13 mouse cellular contexts compared by ENCODE assay signal in genomic region chr1:62550546-62550945, GRCm38 (mm10).
"Had no signal": no experiment of that assay in that cellular context is flagged by ENCODE, and none has a peak within 500 bp of the region (broad histone marks: within the 10 kb centered on the region; RNA-seq: fewer than 3 reads in every experiment).

No protein-coding gene starts in this region.

- H3K4me2 ChIP-seq: kidney, embryonic 15.5 days; liver, embryonic 13.5 days; lung, embryonic 15.5 days; midbrain, embryonic 12.5 days; neural tube, embryonic 12.5 days had no signal

- ATAC-seq: liver, postnatal 0 days had no signal

- H3K4me1 ChIP-seq: kidney, embryonic 15.5 days; liver, embryonic 13.5 days; midbrain, embryonic 12.5 days; neural tube, embryonic 12.5 days had no signal

- H3K27ac ChIP-seq: kidney, embryonic 15.5 days; liver, embryonic 13.5 days; lung, embryonic 15.5 days; midbrain, embryonic 12.5 days; neural tube, embryonic 12.5 days had no signal

- H3K36me3 ChIP-seq: kidney, embryonic 15.5 days; liver, embryonic 13.5 days; lung, embryonic 15.5 days; midbrain, embryonic 12.5 days; neural tube, embryonic 12.5 days had no signal

- DNase-seq: kidney, adult 18-20 months; kidney, postnatal 36 days; left cerebral cortex, postnatal 4 days; liver; liver, embryonic 13.5 days; liver, postnatal 0 days; lung, postnatal 14 days; spleen, adult 18-20 months; thymus, postnatal 4 days had no signal

- H3K9ac ChIP-seq: kidney, embryonic 15.5 days; liver, embryonic 13.5 days; liver, postnatal 0 days; lung, embryonic 15.5 days; midbrain, embryonic 12.5 days; neural tube, embryonic 12.5 days had no signal

- H3K9me3 ChIP-seq: kidney, embryonic 15.5 days; liver, embryonic 13.5 days; lung, embryonic 15.5 days; midbrain, embryonic 12.5 days; neural tube, embryonic 12.5 days had no signal

- H3K4me3 ChIP-seq: kidney, embryonic 15.5 days; liver, embryonic 13.5 days; lung, embryonic 15.5 days; midbrain, embryonic 12.5 days; neural tube, embryonic 12.5 days had no signal

- H3K27me3 ChIP-seq: kidney, embryonic 15.5 days; liver, embryonic 13.5 days; lung, embryonic 15.5 days; midbrain, embryonic 12.5 days; neural tube, embryonic 12.5 days had no signal
